Mouse (Mus musculus) brown adipose tissue, adult 24 weeks (tissue): ENCODE measurements around the gene Col9a1. TPM values are rescaled to one million over a fixed set of nuclear protein-coding genes. Genes with fewer than 3 reads are reported as not detected.

Experiments used
- polyA plus RNA-seq: library from polyadenylated mRNA; stranded (reverse); fragments of >200 nt; gene quantifications from 2 replicates; pipeline ENCODE4 v1.2.4, GENCODE M21; 2012; ENCODE audit not compliant: missing spikeins, insufficient read depth, insufficient read length

The Col9a1 gene
- polyA plus RNA-seq, 1 experiment: not detected

Other genes starting within 250 kb of the Col9a1 start
- 112 and 134 TPM in 2 replicates for gene Sdhaf4, start 172.0 kb upstream of the Col9a1 start, polyA plus RNA-seq
- gene Fam135a, start 77.3 kb upstream of the Col9a1 start, polyA plus RNA-seq: 5.9 and 6.5 TPM in 2 replicates